Mouse (Mus musculus) heart, postnatal 36 days (tissue): Measurements from ENCODE around the gene Pgf. TPM values are rescaled to one million over a fixed set of nuclear protein-coding genes. Genes with fewer than 3 reads are reported as not detected.

ENCODE experiments used
- DNase-seq, 2 experiments: peaks; one replicate each; pipeline ENCODE4 v3.0.0; 2021 to 2022
- intact Hi-C: fragments of 180-260 bp; cut with DNase I; formaldehyde crosslinking; loops from one replicate; pipeline ENCODE4 v1.15.1; 2025
- total RNA-seq, 2 experiments: library from RNA; stranded (reverse); gene quantifications; 2 replicates each; pipeline ENCODE4 v1.2.3; 2021

Gene Pgf
- total RNA-seq, 2 experiments from 2014 or later, result 3.4 to 4.6 TPM

- intact Hi-C loops, result no loop called here
- DNase-seq, result peak in 1 of 2 experiments; percentile 3
Observed at GRCm38 (mm10) chr12:85193146-85193545, 15.6 kb upstream of the Pgf start.

- DNase-seq, result peak; percentile 50 to 74
- intact Hi-C loops, result no loop called here
Observed at GRCm38 (mm10) chr12:85192461-85193108, 15.0 kb upstream of the Pgf start.

GRCm38 (mm10) chr12:85190290-85190689, 12.7 kb upstream of the Pgf start:
- intact Hi-C loops, result no loop called here

GRCm38 (mm10) chr12:85186361-85186760, 8.8 kb upstream of the Pgf start:
- DNase-seq, result no peak
- intact Hi-C loops, result no loop called here

More at GRCm38 (mm10) chr12:85190290-85190689, 12.7 kb upstream of the Pgf start:
- no peak for DNase-seq

GRCm38 (mm10) chr12:85185810-85186209, 8.2 kb upstream of the Pgf start:
- intact Hi-C loops, result no loop called here
- DNase-seq, result peak in 1 of 2 experiments; percentile 61

GRCm38 (mm10) chr12:85184118-85184517, 6.5 kb upstream of the Pgf start:
- intact Hi-C loops, result no loop called here
- no peak for DNase-seq

- no peak for DNase-seq
- intact Hi-C loops, result no loop called here
Observed at GRCm38 (mm10) chr12:85182898-85183297, 5.3 kb upstream of the Pgf start.

- intact Hi-C loops, result no loop called here
- DNase-seq, result no peak
Observed at GRCm38 (mm10) chr12:85182345-85182643, 4.7 kb upstream of the Pgf start.

- no peak for DNase-seq
- intact Hi-C loops, result no loop called here
Observed at GRCm38 (mm10) chr12:85181475-85182344, 4.1 kb upstream of the Pgf start.

GRCm38 (mm10) chr12:85178294-85178693, 704 bp upstream of the Pgf start:
- intact Hi-C loops, result no loop called here
- DNase-seq, result no peak

- intact Hi-C loops, result no loop called here
Observed at GRCm38 (mm10) chr12:85176846-85177523, 605 bp downstream of the Pgf start.

GRCm38 (mm10) chr12:85175926-85176845, 1.4 kb downstream of the Pgf start:
- DNase-seq, result no peak
- intact Hi-C loops, result no loop called here

More at GRCm38 (mm10) chr12:85176846-85177523, 605 bp downstream of the Pgf start:
- peak in 1 of 2 experiments; percentile 62 for DNase-seq

GRCm38 (mm10) chr12:85175087-85175675, 2.4 kb downstream of the Pgf start:
- intact Hi-C loops, result no loop called here
- DNase-seq, result no peak

- intact Hi-C loops, result loop anchor here (5.0 kb wide), 1 partner anchor 113 kb away; the partner anchor contains the start of genes Acyp1 and Zc2hc1c
- no peak for DNase-seq
Observed at GRCm38 (mm10) chr12:85174016-85174415, 3.6 kb downstream of the Pgf start.

- no peak for DNase-seq
- intact Hi-C loops, result loop anchor here (2.0 to 5.0 kb wide), 2 partner anchors 48 to 116 kb away; partner anchors contain the start of genes Acyp1, Eif2b2 and Zc2hc1c
Observed at GRCm38 (mm10) chr12:85170948-85171307, 6.7 kb downstream of the Pgf start.

- intact Hi-C loops, result loop anchor here (2.0 to 5.0 kb wide), 2 partner anchors 48 to 117 kb away; partner anchors contain the start of genes Acyp1, Eif2b2 and Zc2hc1c
- peak in 1 of 2 experiments; percentile 52 for DNase-seq
Observed at GRCm38 (mm10) chr12:85170284-85170947, 7.2 kb downstream of the Pgf start.

- intact Hi-C loops, result loop anchor here (1.0 to 5.0 kb wide), 4 partner anchors 23 to 135 kb away; partner anchors contain the start of genes Acyp1, Eif2b2 and Zc2hc1c
- no peak for DNase-seq
Observed at GRCm38 (mm10) chr12:85169877-85170276, 7.7 kb downstream of the Pgf start.

- DNase-seq, result peak; percentile 89 to 94
- intact Hi-C loops, result loop anchor here (1.0 to 2.0 kb wide), 2 partner anchors 22 to 136 kb away; no protein-coding TSS in a partner anchor
Observed at GRCm38 (mm10) chr12:85169117-85169858, 8.3 kb downstream of the Pgf start.
